Mouse (Mus musculus): ENCODE measurements around the gene Dnah11.

GRCm38 (mm10) chr12:118056876-118057275 is 142.0 kb downstream of the Dnah11 start:
- TF ChIP-seq CTCF (IDR thresholded peaks at IDR 0.05; ENCODE audit: borderline replicate concordance, control insufficient read depth, extremely low read depth, insufficient read depth, low read length, poor library complexity), result no peak
- TF ChIP-seq POLR2A (IDR thresholded peaks at IDR 0.05; ENCODE audit: control insufficient read depth, extremely low read depth, insufficient read depth, low read length, poor library complexity), result no peak
